Mouse (Mus musculus): ENCODE data around the gene C1galt1c1. TPM values are rescaled to one million over a fixed set of nuclear protein-coding genes. Genes with fewer than 3 reads are reported as not detected.
A peak's percentile ranks its signal among the peaks of the same experiment; 100 is the strongest.

The C1galt1c1 gene
- polyA plus RNA-seq, 1 experiment from 2014 or later, result 57.0 TPM

- 24% methylated on average over 26 of the region's 26 CpGs for WGBS
- Histone ChIP-seq H3K27ac (peak within 1 kb of the TSS; percentile 86), H3K36me3 (ENCODE audit: insufficient read depth, low read length) (no peaks in the 10 kb centered on the region), H3K4me1 (replicated peaks; ENCODE audit: insufficient read depth, low read length) (no peaks in the 10 kb centered on the region), H3K9me3 (replicated peaks; ENCODE audit: low read length) (no peaks in the 10 kb centered on the region), H3K4me2 (ENCODE audit: low read length) (peak within 1 kb of the TSS; percentile 64), H3K9ac (ENCODE audit: low read depth, low read length) (peak within 1 kb of the TSS; percentile 59), H3K4me3 (replicated peaks; ENCODE audit: low read depth, low read length) (peak within 1 kb of the TSS; percentile 51), H3K27me3 (ENCODE audit: insufficient read depth, low read length) (no peaks in the 10 kb centered on the region)
- no peak for TF ChIP-seq CTCF (IDR thresholded peaks at IDR 0.05; ENCODE audit: low read depth)
- ATAC-seq (replicated peaks; ENCODE audit: low FRiP score, low read depth), result peak; percentile 93
- DNase-seq (ENCODE audit: low spot score), result peak; percentile 93
Measured at GRCm38 (mm10) chrX:38600177-38600994, 34.5 kb downstream of the C1galt1c1 start, which contains the start of gene Mcts1. Gene Mcts1 (plus strand): TSS chrX:38600578.

DNA sequence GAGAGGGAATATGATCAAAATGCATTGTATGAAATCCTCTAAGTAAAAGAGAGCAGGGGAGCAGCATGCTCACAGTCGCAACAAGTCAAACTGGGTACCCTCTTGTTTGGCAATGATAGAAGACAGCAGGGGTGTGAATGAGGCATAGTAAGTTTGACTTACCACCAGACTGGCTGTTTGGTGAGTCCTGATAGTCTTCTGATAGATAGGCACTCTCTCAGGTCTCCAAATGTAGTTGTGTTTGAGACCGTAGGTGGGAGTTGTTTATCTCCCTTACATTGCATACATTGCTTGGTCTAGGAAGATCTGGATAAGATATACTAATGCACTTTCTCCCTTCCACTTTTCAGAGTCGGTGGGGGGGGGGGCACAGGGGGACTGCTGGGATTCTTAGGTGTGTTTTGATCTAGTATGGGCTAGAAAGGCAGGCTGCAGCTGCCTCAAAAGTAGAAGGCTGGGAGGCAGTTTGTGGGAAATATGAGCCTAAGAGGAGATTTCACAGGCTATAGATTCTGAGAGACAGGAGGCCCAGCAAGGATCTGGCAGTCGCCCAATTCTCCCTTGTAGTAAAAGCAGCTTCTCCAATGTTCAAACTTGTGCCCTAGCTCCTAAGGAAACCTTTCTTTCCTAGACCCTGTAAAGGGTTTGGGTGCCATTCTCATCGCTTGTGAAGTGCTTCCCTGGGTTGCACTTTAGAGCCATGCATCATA lies 41.6 kb downstream of the C1galt1c1 start:
- Histone ChIP-seq H3K4me2 (ENCODE audit: low read length) (no peak overlapping the region), H3K4me3 (replicated peaks; ENCODE audit: low read depth, low read length) (no peak overlapping the region), H3K9ac (ENCODE audit: low read depth, low read length) (no peak overlapping the region), H3K27me3 (ENCODE audit: insufficient read depth, low read length) (no peaks in the 10 kb centered on the region), H3K9me3 (replicated peaks; ENCODE audit: low read length) (no peaks in the 10 kb centered on the region), H3K36me3 (ENCODE audit: insufficient read depth, low read length) (no peaks in the 10 kb centered on the region), H3K27ac (no peak overlapping the region), H3K4me1 (replicated peaks; ENCODE audit: insufficient read depth, low read length) (no peaks in the 10 kb centered on the region)
- WGBS, result 46% methylated on average over 5 of the region's 5 CpGs
- no peak for TF ChIP-seq CTCF (IDR thresholded peaks at IDR 0.05; ENCODE audit: low read depth)
- DNase-seq (ENCODE audit: low spot score) (peak; percentile 51), ATAC-seq (replicated peaks; ENCODE audit: low FRiP score, low read depth) (no peak)

- no peaks in the 10 kb centered on the region for H3K27me3 ChIP-seq (ENCODE audit: insufficient read depth, low read length)
- ATAC-seq (replicated peaks; ENCODE audit: low FRiP score, low read depth), result no peak
- WGBS, result 89% methylated on average over 3 of the region's 3 CpGs
Measured at GRCm38 (mm10) chrX:38591749-38592148, 43.1 kb downstream of the C1galt1c1 start.

GRCm38 (mm10) chrX:38589827-38590226 lies 45.1 kb downstream of the C1galt1c1 start:
- DNase-seq (ENCODE audit: low spot score) (peak; percentile 64), ATAC-seq (replicated peaks; ENCODE audit: low FRiP score, low read depth) (no peak)

More at GRCm38 (mm10) chrX:38591749-38592148, 43.1 kb downstream of the C1galt1c1 start:
- H3K9ac ChIP-seq (ENCODE audit: low read depth, low read length), result no peak overlapping the region
- no peak for DNase-seq (ENCODE audit: low spot score)
- H3K9me3 ChIP-seq (replicated peaks; ENCODE audit: low read length), result no peaks in the 10 kb centered on the region
- no peak overlapping the region for H3K27ac ChIP-seq
- no peak overlapping the region for H3K4me2 ChIP-seq (ENCODE audit: low read length)
- no peaks in the 10 kb centered on the region for H3K4me1 ChIP-seq (replicated peaks; ENCODE audit: insufficient read depth, low read length)
- H3K4me3 ChIP-seq (replicated peaks; ENCODE audit: low read depth, low read length), result no peak overlapping the region
- H3K36me3 ChIP-seq (ENCODE audit: insufficient read depth, low read length), result no peaks in the 10 kb centered on the region
- no peak for TF ChIP-seq CTCF (IDR thresholded peaks at IDR 0.05; ENCODE audit: low read depth)

DNA sequence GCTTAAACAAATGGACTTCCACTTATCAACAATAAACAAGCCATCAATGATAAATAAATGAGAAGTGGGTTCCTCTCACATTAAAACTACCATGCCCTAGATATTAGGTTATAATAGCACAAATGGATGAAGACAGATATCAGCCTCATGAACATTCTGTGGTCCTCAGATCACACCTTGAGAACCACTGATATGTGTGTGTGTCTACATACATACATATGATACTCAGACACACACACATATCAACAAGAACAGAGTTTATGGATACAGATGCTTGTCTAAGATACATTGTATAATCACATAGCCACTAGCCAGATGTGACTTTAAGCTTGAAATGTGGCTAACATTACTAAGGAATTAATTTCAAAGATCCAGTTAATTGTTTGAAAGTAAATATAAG lies 51.6 kb downstream of the C1galt1c1 start:
- no peaks in the 10 kb centered on the region for H3K9me3 ChIP-seq (replicated peaks; ENCODE audit: low read length)
- H3K27me3 ChIP-seq (ENCODE audit: insufficient read depth, low read length), result no peaks in the 10 kb centered on the region
- DNase-seq (ENCODE audit: low spot score) (no peak), ATAC-seq (replicated peaks; ENCODE audit: low FRiP score, low read depth) (no peak)
- no peak overlapping the region for H3K27ac ChIP-seq
- H3K4me1 ChIP-seq (replicated peaks; ENCODE audit: insufficient read depth, low read length), result no peaks in the 10 kb centered on the region
- no peaks in the 10 kb centered on the region for H3K36me3 ChIP-seq (ENCODE audit: insufficient read depth, low read length)
- no peak for TF ChIP-seq CTCF (IDR thresholded peaks at IDR 0.05; ENCODE audit: low read depth)
- no peak overlapping the region for H3K4me2 ChIP-seq (ENCODE audit: low read length)
- no peak overlapping the region for H3K4me3 ChIP-seq (replicated peaks; ENCODE audit: low read depth, low read length)
- no peak overlapping the region for H3K9ac ChIP-seq (ENCODE audit: low read depth, low read length)

More at GRCm38 (mm10) chrX:38589827-38590226, 45.1 kb downstream of the C1galt1c1 start:
- peak overlapping the region; percentile 31; the same call in 1 of the 2 replicates for H3K27ac ChIP-seq
- no peak overlapping the region for H3K4me2 ChIP-seq (ENCODE audit: low read length)
- H3K36me3 ChIP-seq (ENCODE audit: insufficient read depth, low read length), result no peaks in the 10 kb centered on the region
- H3K4me3 ChIP-seq (replicated peaks; ENCODE audit: low read depth, low read length), result no peak overlapping the region
- H3K9me3 ChIP-seq (replicated peaks; ENCODE audit: low read length), result no peaks in the 10 kb centered on the region
- H3K9ac ChIP-seq (ENCODE audit: low read depth, low read length), result no peak overlapping the region
- TF ChIP-seq CTCF (IDR thresholded peaks at IDR 0.05; ENCODE audit: low read depth), result no peak
- H3K4me1 ChIP-seq (replicated peaks; ENCODE audit: insufficient read depth, low read length), result no peaks in the 10 kb centered on the region
- WGBS, result 29% methylated on average over 4 of the region's 4 CpGs
- no peaks in the 10 kb centered on the region for H3K27me3 ChIP-seq (ENCODE audit: insufficient read depth, low read length)

GRCm38 (mm10) chrX:38581140-38581539 lies 53.7 kb downstream of the C1galt1c1 start:
- TF ChIP-seq CTCF (IDR thresholded peaks at IDR 0.05; ENCODE audit: low read depth), result no peak
- no peak overlapping the region for H3K4me2 ChIP-seq (ENCODE audit: low read length)
- H3K4me1 ChIP-seq (replicated peaks; ENCODE audit: insufficient read depth, low read length), result no peaks in the 10 kb centered on the region
- DNase-seq (ENCODE audit: low spot score) (no peak), ATAC-seq (replicated peaks; ENCODE audit: low FRiP score, low read depth) (no peak)
- WGBS, result 95% methylated on average over 1 of the region's 1 CpGs
- no peaks in the 10 kb centered on the region for H3K36me3 ChIP-seq (ENCODE audit: insufficient read depth, low read length)
- no peak overlapping the region for H3K4me3 ChIP-seq (replicated peaks; ENCODE audit: low read depth, low read length)
- no peak overlapping the region for H3K27ac ChIP-seq
- no peaks in the 10 kb centered on the region for H3K9me3 ChIP-seq (replicated peaks; ENCODE audit: low read length)
- no peak overlapping the region for H3K9ac ChIP-seq (ENCODE audit: low read depth, low read length)
- H3K27me3 ChIP-seq (ENCODE audit: insufficient read depth, low read length), result no peaks in the 10 kb centered on the region

Other genes with a start within 250 kb of the C1galt1c1 start
- gene Lamp2, start 178.6 kb downstream of the C1galt1c1 start, polyA plus RNA-seq (2015; fragmentation: Nextera tagmentation; extraction: Ambion mirVana), result 308 and 316 TPM in 2 replicates
- gene Cul4b, start 58.9 kb downstream of the C1galt1c1 start, polyA plus RNA-seq (2015; fragmentation: Nextera tagmentation; extraction: Ambion mirVana), result 25.3 and 25.5 TPM in 2 replicates
- gene Mcts1, start 34.5 kb downstream of the C1galt1c1 start, polyA plus RNA-seq (2015; fragmentation: Nextera tagmentation; extraction: Ambion mirVana), result 92.6 and 97.2 TPM in 2 replicates
- not detected in 2 replicates for gene 6030498E09Rik, start 137.6 kb upstream of the C1galt1c1 start, polyA plus RNA-seq (2015; fragmentation: Nextera tagmentation; extraction: Ambion mirVana)